Mouse (Mus musculus): ENCODE data around the gene Ifit1bl1.

DNA sequence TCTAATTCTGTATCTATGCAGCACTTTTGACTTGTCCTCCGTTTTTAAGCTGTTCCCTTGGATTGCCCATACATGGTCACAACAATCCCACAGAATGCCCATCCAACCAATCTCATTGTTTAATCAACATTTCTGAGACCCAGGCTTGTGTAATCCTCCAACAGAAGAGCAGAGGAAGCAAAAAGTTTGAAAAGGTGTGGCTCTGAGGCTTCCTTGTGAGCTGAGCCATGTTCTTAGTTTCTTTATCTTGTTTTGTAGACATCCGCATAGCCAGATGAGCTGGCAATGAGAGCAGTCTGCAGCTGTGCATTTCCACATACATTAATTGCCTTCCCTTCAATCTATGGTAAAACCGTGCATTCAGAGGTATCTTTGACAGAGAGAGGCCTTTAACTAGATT is 3.7 kb upstream of the Ifit1bl1 start:
- no peak for TF ChIP-seq GATA1 (IDR thresholded peaks at IDR 0.05; ENCODE audit: borderline replicate concordance, low read length)
- no peak for TF ChIP-seq FLI1 (IDR thresholded peaks at IDR 0.05; ENCODE audit: low read length)

Data from megakaryocyte, embryonic 14.5 days (primary cell).